Comparison of ENCODE assay signal across 9 mouse cellular contexts in genomic region chr8:86808239-86808638, GRCm38 (mm10).
DNase-seq lines count a peak whose midpoint lies in the region; TF ChIP-seq lines count a peak whose summit lies in the region.
"Had no signal": no experiment of that assay in that cellular context is flagged by ENCODE, and none has a peak within 500 bp of the region (broad histone marks: within the 10 kb centered on the region; RNA-seq: fewer than 3 reads in every experiment).

No protein-coding gene starts in this region.

- H3K27ac ChIP-seq in gastrocnemius, adult 2 months, result peak overlapping the region; percentile 53
- H3K27ac ChIP-seq: embryonic facial prominence, embryonic 15.5 days had no signal

- intact Hi-C loops in gastrocnemius, adult 2 months (cut with DNase I), result loop anchor here (5.0 kb wide), 1 partner anchor 94 kb away; no protein-coding TSS in a partner anchor

- peak; percentile 42 for DNase-seq in gastrocnemius, adult 2 months
- DNase-seq in gastrocnemius, adult 8-10 months (ENCODE audit: low spot score in 2 of 2), result no peak
- DNase-seq in 3T3-L1 (ENCODE audit: low read depth, low spot score), result peak; percentile 63
- peak; percentile 36 to 48 for DNase-seq in adrenal gland, postnatal 36 days
- DNase-seq in lung, adult 18-20 months, result peak; percentile 22 to 42
- DNase-seq in embryo, embryonic 11 days, result no peak
- DNase-seq in heart, postnatal 4 days, result no peak
- DNase-seq in spleen, postnatal 14 days (ENCODE audit: low spot score in 2 of 2), result no peak

- H3K4me3 ChIP-seq in gastrocnemius, adult 2 months, result peak overlapping the region; percentile 19; the same call in 1 of the 2 replicates
- H3K4me3 ChIP-seq: embryonic facial prominence, embryonic 15.5 days had no signal

- TF ChIP-seq CTCF in gastrocnemius, adult 2 months (IDR thresholded peaks at IDR 0.05), result peak; percentile 48

Comparison
In these comparisons a context has a peak if more than half of its experiments do, and no peak if none do; other contexts are left out.
1. DNase-seq: peak in gastrocnemius, adult 2 months (single experiment), 3T3-L1 (single experiment), adrenal gland, postnatal 36 days (2 of 2) and lung, adult 18-20 months (2 of 2); none in gastrocnemius, adult 8-10 months (0 of 2), embryo, embryonic 11 days (single experiment), heart, postnatal 4 days (single experiment) and spleen, postnatal 14 days (0 of 2).